Mouse (Mus musculus): ENCODE results near the gene Bcan. TPM values are rescaled to one million over a fixed set of nuclear protein-coding genes. Genes with fewer than 3 reads are reported as not detected.

Gene Bcan
- under 1 TPM in 1 of 4 experiments, not detected in 3; 0.15 TPM for total RNA-seq (2022)

- no peak for DNase-seq (ENCODE audit: low spot score in 2 of 2)
These were observed at the start of gene Bcan for GRCm38 (mm10) chr3:88000181-88000580. Gene Bcan, minus strand, starts transcription at chr3:88000230.

GRCm38 (mm10) chr3:88049532-88049931 is 49.5 kb upstream of the Bcan start:
- no peak for DNase-seq (ENCODE audit: low spot score in 2 of 2)

GRCm38 (mm10) chr3:88042661-88043421 is 42.8 kb upstream of the Bcan start, which contains the start of gene Gpatch4:
Gene Gpatch4, plus strand, starts transcription at chr3:88043108.
- DNase-seq (ENCODE audit: low spot score in 2 of 2): peak; percentile 73 to 79

- no peak for DNase-seq (ENCODE audit: low spot score in 2 of 2)
These were observed 35.7 kb upstream of the Bcan start for GRCm38 (mm10) chr3:88035561-88036293.

GRCm38 (mm10) chr3:88033506-88033905 is 33.5 kb upstream of the Bcan start:
- no peak for DNase-seq (ENCODE audit: low spot score in 2 of 2)

- no peak for DNase-seq (ENCODE audit: low spot score in 2 of 2)
These were observed 30.8 kb upstream of the Bcan start for GRCm38 (mm10) chr3:88030608-88031395.

- no peak for DNase-seq (ENCODE audit: low spot score in 2 of 2)
These were observed 27.6 kb upstream of the Bcan start, which contains the start of gene Hapln2 for GRCm38 (mm10) chr3:88027434-88028186. Gene Hapln2, minus strand, starts transcription at chr3:88027583.

GRCm38 (mm10) chr3:88026823-88027222 is 26.8 kb upstream of the Bcan start:
- no peak for DNase-seq (ENCODE audit: low spot score in 2 of 2)

- DNase-seq (ENCODE audit: low spot score in 2 of 2): no peak
These were observed 23.4 kb upstream of the Bcan start for GRCm38 (mm10) chr3:88023192-88024074.

GRCm38 (mm10) chr3:88022322-88023191 is 22.5 kb upstream of the Bcan start:
- DNase-seq (ENCODE audit: low spot score in 2 of 2): peak; percentile 84 to 85

- no peak for DNase-seq (ENCODE audit: low spot score in 2 of 2)
These were observed 10.7 kb upstream of the Bcan start for GRCm38 (mm10) chr3:88010634-88011265.

GRCm38 (mm10) chr3:88005822-88006786 is 6.1 kb upstream of the Bcan start:
- DNase-seq (ENCODE audit: low spot score in 2 of 2): no peak

GRCm38 (mm10) chr3:88002291-88002976 is 2.4 kb upstream of the Bcan start:
- DNase-seq (ENCODE audit: low spot score in 2 of 2): no peak

GRCm38 (mm10) chr3:88000816-88001595 is 976 bp upstream of the Bcan start:
- DNase-seq (ENCODE audit: low spot score in 2 of 2): no peak

GRCm38 (mm10) chr3:87999243-87999895 is 661 bp downstream of the Bcan start:
- no peak for DNase-seq (ENCODE audit: low spot score in 2 of 2)
